Mouse (Mus musculus): ENCODE measurements around the gene Mms19.

DNA sequence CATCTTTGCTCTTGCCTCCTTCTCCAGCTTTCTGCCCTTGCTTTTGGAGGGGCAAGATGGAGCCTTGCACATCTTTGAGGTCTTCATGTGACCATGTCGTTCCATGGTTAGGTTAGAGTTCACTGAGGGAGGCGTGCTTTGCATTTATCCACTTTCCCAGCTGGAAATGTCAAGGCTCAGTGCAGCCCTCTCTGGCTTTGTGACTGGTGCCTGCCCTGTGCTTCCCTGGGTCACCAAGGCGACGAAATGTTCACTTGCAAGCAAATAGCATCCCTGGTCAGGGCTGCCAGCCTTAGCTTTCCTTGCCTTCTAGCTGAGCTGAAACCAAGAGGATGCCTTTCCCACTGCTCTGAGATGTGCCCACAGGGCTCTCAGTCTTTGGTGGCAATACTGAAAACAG is 29.5 kb upstream of the Mms19 start:
- no peak for TF ChIP-seq POLR2A (IDR thresholded peaks at IDR 0.05; ENCODE audit: control insufficient read depth, extremely low read depth, insufficient read depth, low read length, poor library complexity)
- no peak for TF ChIP-seq CTCF (IDR thresholded peaks at IDR 0.05; ENCODE audit: borderline replicate concordance, control insufficient read depth, extremely low read depth, insufficient read depth, low read length, poor library complexity)
